Mouse (Mus musculus): Measurements from ENCODE around the gene Ctbp2.

Gene Ctbp2

DNA sequence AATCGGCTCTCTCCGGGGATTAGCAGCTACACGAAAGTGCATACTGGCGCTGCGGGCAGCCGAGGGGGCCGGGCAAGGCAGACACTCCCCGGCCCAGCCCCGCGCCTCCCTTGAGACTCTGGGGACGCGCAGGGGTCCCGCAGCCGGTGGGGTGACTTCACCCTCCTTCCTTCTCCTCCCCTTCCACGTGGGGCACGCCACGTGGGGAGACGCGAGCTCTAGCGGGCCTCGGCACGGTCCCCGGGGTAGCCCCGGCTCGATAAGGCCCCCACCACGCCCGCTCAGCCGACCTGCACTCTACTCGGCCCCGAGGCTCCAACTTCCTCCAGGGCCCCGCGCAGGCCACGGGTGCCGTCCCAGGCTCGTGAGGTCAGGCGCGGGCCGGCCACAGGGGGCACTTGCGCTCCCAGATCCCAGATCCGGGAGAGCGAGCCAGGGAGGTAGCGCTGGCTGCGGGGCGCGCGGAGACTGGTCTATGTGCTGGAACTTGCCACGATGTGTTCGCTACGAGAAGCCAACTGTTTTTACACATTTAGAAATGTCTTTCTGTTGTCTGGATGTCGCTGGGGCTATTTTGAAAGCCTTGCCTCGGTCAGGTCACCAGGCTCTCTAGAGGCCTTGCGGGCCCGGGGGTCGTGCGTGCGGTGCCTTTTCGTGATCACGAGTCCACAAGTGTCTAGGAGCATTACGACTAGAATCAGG is at the start of gene Ctbp2:
Gene Ctbp2 (minus strand): TSS at position 356 of the 702 bp plus-strand sequence.
- in situ Hi-C loops (cut with MboI, MseI), result no loop called here

DNA sequence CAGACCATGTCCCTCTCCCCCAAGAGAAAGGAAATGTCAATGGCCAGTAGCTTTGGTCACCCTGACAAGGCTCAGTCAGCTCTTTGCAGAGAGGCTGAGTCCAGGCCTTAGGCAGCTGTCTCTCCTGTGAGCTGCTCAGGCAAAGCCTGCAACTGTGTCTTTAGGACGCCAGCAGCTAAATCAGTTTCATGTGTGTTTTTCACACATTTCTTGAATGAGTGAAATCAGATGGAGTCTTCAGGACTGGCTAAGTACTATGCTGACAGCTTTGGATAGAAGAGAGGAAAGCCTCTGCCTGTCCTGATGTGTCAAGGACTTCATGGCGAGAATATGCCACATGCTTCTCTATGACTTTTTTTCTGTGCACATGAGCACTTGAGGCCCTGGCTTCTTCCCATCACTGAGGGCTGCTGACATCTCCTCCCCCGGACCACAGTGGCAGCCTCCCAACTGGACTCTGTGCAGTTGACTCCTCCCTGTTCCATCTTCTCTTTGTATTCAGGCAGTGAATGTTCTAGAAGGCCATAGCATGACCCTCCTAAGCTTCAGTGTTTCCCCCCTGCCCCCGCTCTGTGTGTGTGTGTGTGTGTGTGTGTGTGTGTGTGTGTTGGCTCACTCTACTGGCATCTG is 47.4 kb upstream of the Ctbp2 start:
- in situ Hi-C loops (cut with MboI, MseI), result no loop called here

DNA sequence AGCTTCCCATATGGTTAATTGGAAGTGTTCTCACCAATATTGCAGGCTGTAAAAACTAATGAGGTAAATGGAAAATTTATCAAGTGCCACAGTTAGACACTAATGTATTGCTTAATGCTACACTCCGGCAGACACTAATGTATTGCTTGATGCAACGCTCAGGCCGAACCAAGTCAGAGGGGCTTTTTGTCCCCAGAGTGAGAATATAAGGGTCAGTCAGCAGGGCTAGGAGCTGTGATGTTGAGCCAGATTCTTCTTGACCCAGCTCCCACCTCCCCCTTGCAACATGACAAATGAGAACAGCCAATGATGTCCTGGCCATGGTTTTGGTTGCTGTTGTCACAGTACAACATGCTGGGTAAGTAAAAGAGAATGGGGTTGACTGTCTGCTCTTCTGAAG is 44.8 kb upstream of the Ctbp2 start:
- in situ Hi-C loops (cut with MboI, MseI), result no loop called here

DNA sequence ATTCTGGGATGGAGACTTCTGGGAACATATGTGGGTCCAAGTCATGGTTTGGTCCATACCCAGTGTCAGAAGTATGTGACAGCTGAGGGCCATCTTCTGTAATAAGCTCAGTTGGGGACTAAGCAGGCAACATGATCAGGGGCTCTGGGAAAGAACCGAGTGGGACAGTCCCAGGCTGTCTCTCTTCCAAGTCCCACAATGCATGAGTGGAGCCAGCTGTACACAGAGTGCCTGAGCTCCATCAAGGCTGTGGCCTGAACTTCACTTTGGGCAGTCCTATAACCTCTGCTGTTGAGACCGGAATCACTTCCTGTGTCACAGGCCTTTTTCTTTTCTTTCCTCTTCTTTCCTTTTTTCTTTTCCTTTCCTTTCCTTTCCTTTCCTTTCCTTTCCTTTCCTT is 43.7 kb upstream of the Ctbp2 start:
- in situ Hi-C loops (cut with MboI, MseI), result no loop called here

DNA sequence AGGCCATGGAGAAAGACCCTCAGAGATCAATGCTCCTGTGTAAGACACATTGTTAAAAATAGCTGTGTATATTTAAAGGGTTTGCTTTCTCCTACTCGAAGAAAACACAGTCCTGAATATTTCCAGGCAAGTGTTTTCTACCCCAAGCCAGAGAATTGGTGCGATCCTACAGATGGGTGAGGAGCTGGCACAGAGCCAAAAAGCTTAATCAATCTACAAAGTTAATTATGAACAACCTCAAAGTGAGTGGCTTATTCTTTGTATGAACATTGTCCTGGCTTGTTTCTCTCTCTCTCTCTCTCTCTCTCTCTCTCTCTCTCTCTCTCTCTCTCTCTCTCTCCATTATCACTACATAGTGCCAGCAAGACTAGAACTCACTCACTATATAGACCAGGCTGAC is 40.6 kb upstream of the Ctbp2 start:
- in situ Hi-C loops (cut with MboI, MseI), result no loop called here

DNA sequence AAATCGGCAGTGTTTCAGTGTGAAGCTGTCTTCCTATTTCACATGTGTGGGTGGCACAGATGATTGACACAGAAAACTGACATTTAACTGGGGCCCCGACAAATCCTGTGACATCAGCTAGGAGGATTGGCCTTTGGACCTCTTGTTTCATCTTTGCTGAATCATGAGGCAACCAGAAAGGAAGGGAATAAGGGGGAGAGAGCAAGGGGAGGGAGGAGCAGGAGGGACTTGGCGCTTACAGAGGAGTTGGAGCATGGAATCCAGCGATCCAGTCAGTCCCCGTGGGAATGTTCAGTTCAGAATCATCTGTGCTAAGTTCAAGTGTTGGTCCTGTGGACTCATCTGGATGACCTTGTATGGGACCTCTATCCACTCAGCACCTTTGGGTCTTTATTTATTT is 38.9 kb upstream of the Ctbp2 start:
- in situ Hi-C loops (cut with MboI, MseI), result no loop called here

DNA sequence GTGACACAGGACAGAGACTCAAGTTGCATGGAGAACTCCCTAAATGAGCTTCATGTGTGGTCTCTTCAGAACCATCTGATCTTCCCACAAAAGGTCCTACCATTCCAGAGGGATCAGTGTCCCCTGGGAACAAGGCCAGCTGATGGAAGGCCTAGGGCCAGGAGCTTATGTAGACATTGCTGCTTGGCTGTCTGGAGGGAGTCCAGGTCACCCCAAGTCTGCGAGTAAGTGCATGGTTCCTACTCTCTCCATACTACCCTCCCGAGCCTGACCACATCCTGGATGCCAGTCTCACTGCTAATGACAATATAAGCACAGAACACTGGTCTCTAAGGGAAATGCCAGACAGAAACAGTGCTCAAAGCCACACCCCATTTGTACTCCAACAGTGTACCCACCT is 38.0 kb upstream of the Ctbp2 start:
- in situ Hi-C loops (cut with MboI, MseI), result no loop called here

DNA sequence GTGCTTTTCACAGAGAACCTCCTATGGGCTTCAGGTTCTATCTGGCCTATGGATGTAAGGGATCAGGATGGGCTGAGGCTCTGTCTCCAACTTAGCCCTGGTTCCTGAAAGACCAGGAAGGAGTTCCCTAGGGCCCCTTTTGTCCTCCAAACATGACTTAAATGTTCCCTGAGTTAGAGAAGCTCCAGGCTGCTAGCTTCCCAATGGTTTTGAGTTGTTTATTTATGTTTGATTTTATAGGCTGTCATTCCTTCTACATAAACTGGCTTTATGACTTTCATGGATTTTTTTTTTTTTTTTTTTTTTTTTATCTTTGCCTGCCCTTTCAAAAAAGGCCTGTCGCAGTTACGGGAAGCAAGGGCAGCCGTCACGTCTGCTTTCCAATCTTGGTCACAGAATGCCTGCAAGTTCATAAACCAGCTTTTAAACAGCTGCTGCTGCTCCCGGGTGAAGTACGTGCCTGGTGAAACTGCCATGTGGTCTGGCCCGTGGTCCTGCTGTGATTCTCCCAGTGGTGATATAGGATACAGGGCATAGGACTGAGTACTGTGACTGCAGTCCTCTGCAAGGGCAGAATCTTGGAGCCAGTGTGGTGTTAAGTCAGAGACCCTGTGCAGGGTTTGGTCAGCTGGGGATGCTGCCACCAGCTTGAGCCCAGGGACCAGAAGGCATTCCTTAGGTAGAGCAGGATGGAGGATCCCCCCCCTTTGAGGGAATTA is 37.4 kb upstream of the Ctbp2 start:
- in situ Hi-C loops (cut with MboI, MseI), result no loop called here

DNA sequence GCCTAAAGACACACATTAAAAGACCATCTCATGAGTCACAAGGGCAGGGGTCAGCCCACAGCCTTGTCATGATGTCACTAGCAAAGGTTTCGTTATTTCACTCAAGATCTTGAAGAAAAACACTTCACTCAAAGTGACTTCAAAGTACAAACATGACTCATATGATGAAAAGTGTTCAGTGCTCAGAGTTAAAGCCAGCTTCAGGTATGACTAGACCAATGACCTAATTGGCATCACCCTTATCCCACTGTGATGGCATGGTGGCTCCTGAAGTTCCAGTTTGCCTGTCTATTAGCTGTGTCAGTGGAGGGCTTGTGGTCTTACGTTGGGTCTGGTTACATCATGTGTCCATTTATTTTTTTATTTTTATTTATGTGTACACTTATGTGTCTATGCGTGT is 35.4 kb upstream of the Ctbp2 start:
- in situ Hi-C loops (cut with MboI, MseI), result no loop called here

DNA sequence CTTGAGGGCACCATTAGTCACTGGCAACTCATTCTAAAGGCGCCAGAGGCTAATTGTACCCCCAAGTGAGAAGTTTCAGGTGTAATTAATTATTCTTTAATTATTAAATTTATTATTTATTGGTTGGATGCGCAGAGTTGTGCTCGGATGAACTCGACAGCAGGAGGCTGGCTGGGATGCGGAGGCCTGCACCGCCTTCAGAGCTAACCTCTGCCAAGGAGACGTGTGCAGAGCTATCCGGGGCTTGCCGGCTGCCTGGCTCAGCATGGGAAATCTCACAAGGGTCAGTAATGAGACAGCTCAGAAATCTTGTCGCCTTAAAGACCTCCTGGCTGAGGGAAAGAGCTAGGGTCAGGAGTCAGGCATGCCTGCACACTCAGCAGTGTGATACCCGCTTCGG is 31.5 kb upstream of the Ctbp2 start:
- in situ Hi-C loops (cut with MboI, MseI), result no loop called here

DNA sequence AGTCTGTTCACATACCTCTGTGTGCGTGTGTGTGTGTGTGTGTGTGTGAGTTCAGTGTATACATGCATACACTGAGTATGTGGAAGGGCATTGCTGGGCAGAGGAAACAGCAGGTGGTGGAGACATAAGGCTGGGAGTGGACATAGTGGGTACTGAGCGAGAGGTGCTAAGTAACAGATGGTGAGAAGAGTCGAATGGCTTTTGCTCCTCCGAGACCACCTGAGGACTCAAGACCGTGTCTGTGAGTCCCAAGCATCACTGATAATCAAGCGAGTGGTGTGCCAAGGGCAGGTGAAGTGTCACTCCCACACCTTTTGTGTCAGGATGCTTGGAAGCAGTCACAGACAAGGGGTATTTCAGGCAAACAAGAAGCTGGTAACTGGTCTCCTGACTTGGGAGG is 30.7 kb upstream of the Ctbp2 start:
- in situ Hi-C loops (cut with MboI, MseI), result no loop called here

DNA sequence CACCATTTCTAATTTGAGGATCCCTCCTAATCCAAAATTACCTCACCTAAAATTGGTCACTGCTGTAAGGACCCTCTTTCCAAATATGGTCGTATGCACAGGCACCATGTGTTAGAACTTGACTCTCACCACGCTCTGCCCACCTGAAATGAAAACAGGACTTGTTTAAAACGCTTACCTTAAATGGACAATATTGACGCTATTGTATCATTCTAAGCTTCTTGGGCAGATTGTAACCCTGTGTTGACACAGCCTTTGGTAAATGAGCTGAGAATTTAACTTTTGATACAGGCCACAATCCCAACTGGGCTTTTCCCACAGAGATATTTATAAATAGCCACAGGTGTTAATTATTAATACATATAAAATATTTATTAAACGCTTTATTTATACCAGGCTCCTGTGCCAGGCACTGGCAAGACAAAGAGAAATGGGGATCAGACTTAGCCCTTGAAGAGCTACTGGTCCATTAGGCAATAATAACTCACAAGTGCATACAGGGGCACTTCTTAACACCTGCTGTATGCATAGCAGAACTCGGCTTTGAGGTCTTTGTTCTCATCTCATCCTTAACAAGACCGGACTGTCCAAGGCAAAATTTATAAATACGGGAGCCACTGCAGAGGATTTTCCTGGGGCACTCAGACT is 15.7 kb upstream of the Ctbp2 start:
- in situ Hi-C loops (cut with MboI, MseI), result no loop called here

DNA sequence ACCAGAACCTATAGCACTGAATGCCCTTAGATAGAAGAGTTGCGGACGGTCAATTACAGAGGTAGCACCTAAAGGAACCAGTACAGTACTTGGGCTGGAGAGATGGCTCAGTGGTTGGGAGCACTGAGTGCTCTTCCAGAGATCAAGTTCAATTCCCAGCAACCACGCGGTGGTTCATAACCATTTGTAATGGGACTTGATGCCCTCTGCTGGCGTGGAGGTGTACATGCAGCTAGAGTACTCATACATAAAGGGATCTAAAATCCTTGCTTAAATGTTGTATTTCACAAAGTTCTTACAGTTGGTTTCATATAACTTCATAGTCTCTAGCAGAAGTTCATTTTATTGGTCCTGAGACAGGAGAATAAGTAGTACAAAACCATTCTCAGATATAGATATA is 9.4 kb upstream of the Ctbp2 start:
- in situ Hi-C loops (cut with MboI, MseI), result no loop called here

DNA sequence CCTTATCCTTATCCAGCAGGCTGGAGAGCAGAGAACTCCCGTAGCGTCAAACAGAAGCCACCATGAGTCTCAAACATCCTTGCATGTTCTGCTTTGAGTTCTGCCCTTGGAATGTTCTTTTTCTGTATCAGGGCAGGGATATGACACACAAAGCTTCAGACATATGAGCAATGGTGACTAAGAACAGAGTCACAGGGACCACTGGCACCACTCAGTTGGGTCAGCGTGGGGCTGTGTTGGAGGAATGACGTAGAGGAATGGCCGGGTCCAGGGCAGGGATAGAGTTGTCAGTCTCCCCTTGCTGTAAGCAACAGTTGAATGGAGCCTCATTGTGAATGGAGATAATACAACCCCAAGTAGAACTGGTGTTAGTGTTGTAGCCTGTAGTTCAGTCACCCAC is 8.5 kb upstream of the Ctbp2 start:
- in situ Hi-C loops (cut with MboI, MseI), result no loop called here

DNA sequence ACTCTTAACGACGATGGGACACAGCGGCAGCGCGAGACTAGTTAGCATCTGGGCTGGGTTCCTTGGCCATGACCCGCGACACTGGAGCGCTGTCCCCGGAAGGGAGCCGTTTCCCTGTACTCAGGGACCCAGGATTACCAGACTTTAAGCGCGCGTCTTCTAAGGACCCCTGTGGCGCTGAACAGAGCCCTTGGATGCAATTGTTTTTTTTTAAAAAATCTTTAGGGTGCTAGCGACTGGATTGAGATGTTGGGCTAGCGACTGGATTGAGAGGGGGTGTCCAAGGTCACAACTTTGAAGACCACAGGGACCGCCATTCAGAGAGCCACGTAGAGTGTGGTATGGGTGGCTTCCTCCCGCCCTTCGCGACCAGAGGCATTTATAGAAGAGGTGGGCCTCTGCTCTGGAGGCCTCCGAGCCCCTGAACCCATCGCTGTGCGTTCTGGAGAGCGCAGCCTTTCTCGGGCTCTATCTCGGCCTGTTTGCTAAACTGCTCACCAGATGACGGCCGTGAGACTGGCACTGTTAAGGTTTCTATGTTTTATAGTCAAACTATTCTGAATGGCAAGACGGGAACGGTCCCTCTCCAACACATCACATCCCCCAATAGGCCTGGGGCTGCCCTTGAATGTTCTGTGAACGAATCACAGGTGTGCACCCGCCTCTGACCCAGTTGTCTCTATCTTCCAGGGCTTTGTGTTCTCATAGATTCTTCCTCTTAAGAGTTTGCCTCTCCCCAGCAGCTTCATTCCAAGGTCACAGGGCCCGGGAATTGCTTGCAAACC is 739 bp upstream of the Ctbp2 start:
- in situ Hi-C loops (cut with MboI, MseI), result no loop called here

DNA sequence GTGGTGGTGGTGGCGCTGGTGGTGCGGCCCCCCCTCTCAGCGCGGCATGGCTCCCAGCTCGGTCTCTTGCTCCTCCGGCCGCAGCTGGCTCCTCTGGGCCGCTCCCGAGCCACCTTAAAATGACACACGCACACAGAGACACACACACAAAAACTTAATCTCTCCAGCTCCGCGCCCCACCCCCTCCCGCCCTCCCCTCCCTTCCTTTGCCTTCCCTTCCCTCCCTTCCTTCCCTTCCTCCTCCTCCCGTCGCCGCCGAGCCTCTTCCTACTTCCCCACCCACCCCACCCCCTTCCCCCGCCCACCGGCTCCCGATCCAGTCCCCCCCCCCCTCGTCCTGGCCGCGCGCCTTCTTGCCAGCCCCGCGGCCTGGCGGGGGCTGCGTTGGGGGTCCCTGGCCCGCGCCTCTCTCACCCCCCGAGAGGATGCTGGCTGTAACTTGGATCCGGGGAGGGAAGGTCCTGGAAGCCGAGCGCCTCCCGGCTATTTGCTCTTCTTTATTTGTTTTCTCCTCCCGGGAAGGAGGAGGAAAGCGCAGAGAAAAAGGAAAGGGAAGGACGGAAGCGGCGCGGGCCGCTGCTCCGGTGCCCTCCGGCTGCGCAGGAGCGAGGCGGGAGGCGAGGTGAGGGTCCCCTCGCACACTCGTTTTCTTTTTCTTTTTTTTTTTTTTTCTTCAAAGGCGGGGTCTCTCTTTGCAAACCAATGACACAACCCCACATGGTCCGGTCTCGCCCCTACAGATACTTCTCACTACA is 733 bp downstream of the Ctbp2 start, which contains the start of gene Fgfr2:
Gene Fgfr2 (minus strand): TSS at position 107 of the 755 bp plus-strand sequence.
- in situ Hi-C loops (cut with MboI, MseI), result no loop called here

DNA sequence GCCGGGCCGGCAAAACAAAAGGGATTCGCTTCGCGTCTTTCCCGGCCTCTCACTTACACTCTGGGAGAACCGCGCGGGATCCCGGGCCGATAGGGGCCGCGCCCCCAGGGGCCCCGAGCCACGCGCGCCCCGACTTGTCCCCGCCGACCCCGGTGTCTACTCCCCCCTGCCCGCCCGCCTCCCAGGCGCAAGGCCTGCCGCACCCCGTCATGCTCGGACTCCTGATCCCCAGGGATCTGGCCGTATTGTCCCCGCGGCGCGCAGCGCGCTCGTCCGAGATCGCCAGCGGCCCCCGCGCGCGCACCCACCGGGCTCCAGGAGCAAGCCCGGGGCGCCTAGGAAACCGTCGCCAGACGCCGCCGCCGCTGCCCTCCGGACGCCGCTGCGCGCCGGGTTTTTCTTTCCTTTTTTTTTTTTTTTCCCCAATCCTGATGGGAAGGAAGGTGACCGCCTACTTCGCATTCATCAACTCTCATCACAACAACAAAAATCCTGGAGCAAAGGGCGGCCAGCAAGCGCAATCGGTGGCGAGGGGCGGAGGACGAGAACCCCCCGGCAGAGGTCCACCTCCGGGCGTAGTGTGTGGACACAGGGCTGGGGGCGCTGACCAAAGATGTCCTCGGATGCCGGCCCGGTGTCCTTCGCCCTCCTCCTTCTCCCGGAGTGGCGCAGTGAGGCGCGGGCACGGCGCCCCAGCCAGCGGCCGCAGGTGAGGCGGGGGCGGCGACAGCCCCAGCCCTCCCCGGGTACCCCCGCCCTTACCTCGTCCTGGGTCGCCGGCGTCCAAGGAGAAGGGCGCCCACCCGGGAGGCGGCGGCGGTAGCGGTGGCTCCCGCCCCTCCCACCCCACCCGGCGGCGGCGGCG is 1.5 kb downstream of the Ctbp2 start:
- in situ Hi-C loops (cut with MboI, MseI), result no loop called here

DNA sequence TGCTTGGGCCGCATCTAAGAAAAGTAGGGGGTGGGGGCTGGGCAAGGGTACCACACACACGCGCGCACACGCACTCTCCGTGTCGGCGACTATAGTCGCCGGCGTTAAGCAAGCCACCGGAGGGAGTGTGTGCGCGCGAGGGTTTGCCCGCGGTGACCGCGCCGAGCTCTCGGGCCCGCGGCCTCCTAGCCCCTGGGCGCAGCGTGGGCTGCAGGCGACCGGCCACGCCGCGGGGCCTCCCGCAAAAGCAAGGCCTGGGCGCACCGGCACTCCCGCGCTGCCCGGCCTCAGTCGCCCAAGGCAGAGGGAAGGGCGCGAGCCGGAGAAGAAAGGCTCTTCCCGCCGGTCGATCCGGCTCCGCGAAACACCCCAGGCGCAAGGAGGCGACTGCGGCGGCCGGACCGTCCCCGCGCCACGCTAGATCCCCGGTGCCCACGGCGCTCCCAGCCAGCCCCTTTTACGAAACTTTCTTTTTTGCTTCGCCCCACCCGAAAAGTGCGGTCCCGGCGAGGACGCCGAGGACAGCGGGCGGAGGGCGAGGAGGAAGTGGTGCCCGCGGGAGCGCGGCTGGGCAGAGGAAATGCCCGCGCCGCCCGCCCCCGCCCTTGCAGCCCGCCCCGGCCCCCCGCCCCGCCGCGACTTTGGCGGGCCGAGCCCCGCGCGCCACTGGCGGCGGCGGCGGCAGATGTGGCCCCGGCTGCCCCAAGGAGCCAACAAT is 2.3 kb downstream of the Ctbp2 start:
- in situ Hi-C loops (cut with MboI, MseI), result no loop called here

DNA sequence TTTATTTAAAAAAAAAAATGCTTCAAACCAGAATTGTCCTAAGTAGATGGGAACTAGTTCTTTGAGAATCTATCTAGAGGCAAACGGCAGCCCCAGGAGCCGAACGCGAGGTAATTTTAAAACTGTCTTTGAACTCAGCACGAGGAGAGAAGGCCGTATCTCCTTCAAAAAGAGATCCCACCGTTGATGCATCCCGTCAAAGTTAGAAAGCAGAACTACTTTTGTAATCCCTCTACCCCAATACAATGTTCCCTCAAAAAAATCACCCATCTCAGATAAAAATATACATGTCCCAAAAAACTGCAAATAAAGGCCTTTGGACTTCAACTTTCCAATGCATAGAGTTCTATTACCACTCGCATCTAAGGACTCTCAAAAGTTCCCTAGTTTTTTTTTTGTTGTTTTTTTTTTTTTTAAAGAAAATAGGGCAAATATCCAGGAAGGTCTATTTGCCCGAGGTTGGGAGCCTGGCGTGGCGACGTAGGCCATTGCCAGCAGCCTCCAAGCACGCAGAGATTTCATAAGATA is 3.0 kb downstream of the Ctbp2 start:
- in situ Hi-C loops (cut with MboI, MseI), result no loop called here

Data from T-helper 17 cell (primary cell).